Mouse (Mus musculus) lung, embryonic 14.5 days (tissue): Measurements from ENCODE around the gene Hist2h2bb. TPM values are rescaled to one million over a fixed set of nuclear protein-coding genes. Genes with fewer than 3 reads are reported as not detected.

Experiments
- ATAC-seq: fragments of 200-750 bp; cut with Nextera tagmentation; 2 replicates; pipeline ENCODE4 v1.8.0; 2017; ENCODE audit warnings: mild to moderate bottlenecking, moderate TSS enrichment, moderate library complexity; ENCODE audit not compliant: insufficient read depth
- DNase-seq: peaks from one replicate; pipeline ENCODE4 v3.0.0-alpha.2; 2015
- H3K27ac ChIP-seq: fragments of 300-500 bp; sonication (generic); 2 replicates; pipeline ENCODE4 v1.5.1; 2014; ENCODE audit warnings: low read depth, mild to moderate bottlenecking, moderate library complexity
- H3K27me3 ChIP-seq: fragments of 300-500 bp; sonication (generic); 2 replicates; pipeline ENCODE4 v1.6.1; 2014; ENCODE audit warnings: low read length, control low read depth; ENCODE audit not compliant: insufficient read depth
- H3K36me3 ChIP-seq: fragments of 300-500 bp; sonication (generic); 2 replicates; pipeline ENCODE4 v1.6.1; 2014; ENCODE audit warnings: control low read depth; ENCODE audit not compliant: insufficient read depth
- H3K4me1 ChIP-seq: fragments of 300-500 bp; sonication (generic); 2 replicates; pipeline ENCODE4 v1.6.1; 2014; ENCODE audit warnings: antibody characterized with exemption, control low read depth; ENCODE audit not compliant: insufficient read depth
- H3K4me2 ChIP-seq: fragments of 300-500 bp; sonication (generic); 2 replicates; pipeline ENCODE4 v1.6.1; 2014; ENCODE audit warnings: mild to moderate bottlenecking
- H3K4me3 ChIP-seq: fragments of 300-500 bp; sonication (generic); 2 replicates; pipeline ENCODE4 v1.5.1; 2014; ENCODE audit warnings: low read depth, low read length
- H3K9ac ChIP-seq: fragments of 300-500 bp; sonication (generic); 2 replicates; pipeline ENCODE4 v1.6.1; 2014
- H3K9me3 ChIP-seq: fragments of 300-500 bp; sonication (generic); 2 replicates; pipeline ENCODE4 v1.6.1; 2016; ENCODE audit warnings: low read depth, low read length, control low read depth
- CTCF ChIP-seq: IDR thresholded peaks from 2 replicates; pipeline ENCODE4 v1.5.1; 2016; ENCODE audit warnings: antibody characterized with exemption, low read depth
- WGBS: fragments of 180-500 bp; shearing (Covaris S2); extraction: QIAGEN DNeasy Blood & Tissue Kit; methylation state at CpG from one replicate; pipeline ENCODE4 v1.1.7; 2014; 5-methylcytosine and 5-hydroxymethylcytosine counted together
- microRNA-seq: library from miRNA; unstranded; fragments of <30 nt; microRNA quantifications from one replicate; pipeline ENCODE4, GENCODE M21; 2016; ENCODE audit warnings: borderline number of aligned reads
- polyA plus RNA-seq: library from polyadenylated mRNA; unstranded; fragments of >200 nt; fragmentation: Nextera tagmentation; extraction: Ambion mirVana; gene quantifications from 2 replicates; pipeline ENCODE4 v1.2.1, GENCODE M21; 2014

The Hist2h2bb gene
- polyA plus RNA-seq, 1 experiment from 2014 or later = 23.2 TPM

- Histone ChIP-seq H3K9ac (no peak overlapping the region), H3K4me3 (no peak overlapping the region), H3K36me3 (no peaks in the 10 kb centered on the region), H3K4me2 (no peak overlapping the region), H3K27me3 (no peaks in the 10 kb centered on the region), H3K9me3 (no peaks in the 10 kb centered on the region), H3K4me1 (no peaks in the 10 kb centered on the region), H3K27ac (no peak overlapping the region)
- no peak for DNase-seq
- WGBS = 89% methylated on average over 4 of the region's 4 CpGs
- ATAC-seq = no peak
- no peak for TF ChIP-seq CTCF
These were observed 28.8 kb downstream of the Hist2h2bb start for GRCm38 (mm10) chr3:96298360-96298759.

- 93% methylated on average over 2 of the region's 2 CpGs for WGBS
- no peak for DNase-seq
- TF ChIP-seq CTCF = no peak
These were observed 30.0 kb downstream of the Hist2h2bb start for GRCm38 (mm10) chr3:96299562-96299961.

GRCm38 (mm10) chr3:96300706-96301529 is 31.4 kb downstream of the Hist2h2bb start:
- Histone ChIP-seq H3K4me1 (no peaks in the 10 kb centered on the region), H3K9ac (no peak overlapping the region), H3K9me3 (no peaks in the 10 kb centered on the region), H3K4me2 (peak overlapping the region; percentile 32), H3K36me3 (no peaks in the 10 kb centered on the region), H3K27me3 (no peaks in the 10 kb centered on the region), H3K4me3 (peak overlapping the region; percentile 20), H3K27ac (no peak overlapping the region)
- ATAC-seq = no peak
- no peak for TF ChIP-seq CTCF
- peak; percentile 25 for DNase-seq
- WGBS = 59% methylated on average over 26 of the region's 26 CpGs

More at GRCm38 (mm10) chr3:96299562-96299961, 30.0 kb downstream of the Hist2h2bb start:
- Histone ChIP-seq H3K27ac (no peak overlapping the region), H3K36me3 (no peaks in the 10 kb centered on the region), H3K9ac (no peak overlapping the region), H3K4me3 (no peak overlapping the region), H3K4me2 (no peak overlapping the region), H3K9me3 (no peaks in the 10 kb centered on the region), H3K4me1 (no peaks in the 10 kb centered on the region), H3K27me3 (no peaks in the 10 kb centered on the region)
- ATAC-seq = no peak

- H3K27ac ChIP-seq = no peak overlapping the region
- no peak overlapping the region for H3K9ac ChIP-seq
- no peaks in the 10 kb centered on the region for H3K27me3 ChIP-seq
- DNase-seq (no peak), ATAC-seq (no peak)
- H3K36me3 ChIP-seq = no peaks in the 10 kb centered on the region
- 78% methylated on average over 5 of the region's 5 CpGs for WGBS
- no peaks in the 10 kb centered on the region for H3K9me3 ChIP-seq
- no peak overlapping the region for H3K4me3 ChIP-seq
- no peaks in the 10 kb centered on the region for H3K4me1 ChIP-seq
- H3K4me2 ChIP-seq = no peak overlapping the region
- TF ChIP-seq CTCF = no peak
These were observed 32.5 kb downstream of the Hist2h2bb start for GRCm38 (mm10) chr3:96302076-96302475.

- Histone ChIP-seq H3K9me3 (no peaks in the 10 kb centered on the region), H3K36me3 (no peaks in the 10 kb centered on the region), H3K4me3 (no peak overlapping the region), H3K9ac (no peak overlapping the region), H3K4me1 (no peaks in the 10 kb centered on the region), H3K27ac (no peak overlapping the region), H3K27me3 (no peaks in the 10 kb centered on the region), H3K4me2 (no peak overlapping the region)
- DNase-seq (no peak), ATAC-seq (no peak)
- TF ChIP-seq CTCF = no peak
- 68% methylated on average over 9 of the region's 9 CpGs for WGBS
These were observed 37.0 kb downstream of the Hist2h2bb start for GRCm38 (mm10) chr3:96306506-96306905.

GRCm38 (mm10) chr3:96309441-96309840 is 39.9 kb downstream of the Hist2h2bb start:
- no peak for ATAC-seq
- no peak for DNase-seq
- 45% methylated on average over 3 of the region's 3 CpGs for WGBS
- H3K4me3 ChIP-seq = no peak overlapping the region
- no peak overlapping the region for H3K4me2 ChIP-seq
- no peaks in the 10 kb centered on the region for H3K9me3 ChIP-seq
- H3K9ac ChIP-seq = no peak overlapping the region
- H3K27me3 ChIP-seq = no peaks in the 10 kb centered on the region; the same call in 1 of the 2 replicates
- no peak for TF ChIP-seq CTCF
- no peak overlapping the region for H3K27ac ChIP-seq
- H3K4me1 ChIP-seq = no peaks in the 10 kb centered on the region
- no peaks in the 10 kb centered on the region for H3K36me3 ChIP-seq

- no peaks in the 10 kb centered on the region for H3K9me3 ChIP-seq
- H3K9ac ChIP-seq = no peak overlapping the region
- no peak overlapping the region for H3K4me2 ChIP-seq
- TF ChIP-seq CTCF = no peak
- H3K4me1 ChIP-seq = no peaks in the 10 kb centered on the region
- no peak for ATAC-seq
- no peak overlapping the region for H3K4me3 ChIP-seq
- peak; percentile 34 for DNase-seq
- WGBS = 54% methylated on average over 8 of the region's 8 CpGs
- H3K36me3 ChIP-seq = no peaks in the 10 kb centered on the region
- no peak overlapping the region for H3K27ac ChIP-seq
- H3K27me3 ChIP-seq = no peaks in the 10 kb centered on the region; the same call in 1 of the 2 replicates
These were observed 43.0 kb downstream of the Hist2h2bb start for GRCm38 (mm10) chr3:96312341-96313098.

Small RNA genes lying within 50 kb of the gene (microRNA-seq; reads per million reads assigned to microRNA genes)
- not detected for gene Gm44492
- not detected for gene Gm47311
- gene Gm47313 = not detected

Other genes starting within 250 kb of the Hist2h2bb start
- 18.6 and 19.7 TPM in 2 replicates for gene Vps45, start 211.3 kb upstream of the Hist2h2bb start, polyA plus RNA-seq
- 18.9 and 21.3 TPM in 2 replicates for gene Otud7b, start 165.2 kb upstream of the Hist2h2bb start, polyA plus RNA-seq
- 13.0 and 16.6 TPM in 2 replicates for gene Mtmr11, start 107.7 kb upstream of the Hist2h2bb start, polyA plus RNA-seq
- gene Sf3b4, start 97.4 kb upstream of the Hist2h2bb start, polyA plus RNA-seq = 196 and 210 TPM in 2 replicates
- gene Sv2a, start 88.6 kb upstream of the Hist2h2bb start, polyA plus RNA-seq = 3.6 and 5.8 TPM in 2 replicates
- gene Bola1, start 50.0 kb upstream of the Hist2h2bb start, polyA plus RNA-seq = 57.6 and 68.0 TPM in 2 replicates
- gene Hist2h2ab, start 49.9 kb upstream of the Hist2h2bb start, polyA plus RNA-seq = not detected in 2 replicates
- 10.8 and 11.9 TPM in 2 replicates for gene Hist2h2ac, start 48.9 kb upstream of the Hist2h2bb start, polyA plus RNA-seq
- gene Hist2h2be, start 48.6 kb upstream of the Hist2h2bb start, polyA plus RNA-seq = 5.9 and 6.4 TPM in 2 replicates
- gene Hist2h3c2, start 30.6 kb upstream of the Hist2h2bb start, polyA plus RNA-seq = 11.5 and 14.4 TPM in 2 replicates
- gene Hist2h2aa2, start 29.5 kb upstream of the Hist2h2bb start, polyA plus RNA-seq = 49.7 and 55.6 TPM in 2 replicates
- 13.0 and 15.7 TPM in 2 replicates for gene Hist2h2aa1, start 24.3 kb upstream of the Hist2h2bb start, polyA plus RNA-seq
- 0.30 and 2.3 TPM in 2 replicates for gene Hist2h3c1, start 23.1 kb upstream of the Hist2h2bb start, polyA plus RNA-seq
- 11.3 and 16.6 TPM in 2 replicates for gene Hist2h4, start 6.4 kb upstream of the Hist2h2bb start, polyA plus RNA-seq
- 100 and 111 TPM in 2 replicates for gene Hist2h3b, start 1.1 kb upstream of the Hist2h2bb start, polyA plus RNA-seq
- gene Fcgr1, start 24.2 kb downstream of the Hist2h2bb start, polyA plus RNA-seq = 3.3 and 3.9 TPM in 2 replicates
- gene BC107364, start 182.6 kb downstream of the Hist2h2bb start, polyA plus RNA-seq = not detected in 2 replicates